Mouse (Mus musculus): ENCODE measurements around the gene Apoa5.
"Not testable (repeated sequence)": the region's sequence is repeated elsewhere in the genome, so short reads cannot be mapped to it uniquely, and the experiment has no call there.

The Apoa5 gene

GRCm38 (mm10) chr9:46269125-46269524, 692 bp downstream of the Apoa5 start:
- DNase-seq = no peak

- DNase-seq = no peak
Observed at GRCm38 (mm10) chr9:46270782-46271181, 2.3 kb downstream of the Apoa5 start.

GRCm38 (mm10) chr9:46272070-46272469, 3.6 kb downstream of the Apoa5 start:
- no peak for DNase-seq

GRCm38 (mm10) chr9:46272677-46273454, 4.4 kb downstream of the Apoa5 start, which contains the start of gene Zpr1:
Gene Zpr1, plus strand, starts transcription at chr9:46273064.
- peak; percentile 90 for DNase-seq

- no peak for DNase-seq
Observed at GRCm38 (mm10) chr9:46274494-46274893, 6.1 kb downstream of the Apoa5 start.

GRCm38 (mm10) chr9:46282631-46283436, 14.4 kb downstream of the Apoa5 start, which contains the start of gene Bud13:
Gene Bud13, plus strand, starts transcription at chr9:46283008.
- peak; percentile 93 for DNase-seq

GRCm38 (mm10) chr9:46298381-46298780, 29.9 kb downstream of the Apoa5 start:
- no peak for DNase-seq

- DNase-seq = peak; percentile 26
Observed at GRCm38 (mm10) chr9:46302142-46302541, 33.7 kb downstream of the Apoa5 start.

GRCm38 (mm10) chr9:46309121-46309520, 40.7 kb downstream of the Apoa5 start:
- no peak for DNase-seq

- peak; percentile 60 for DNase-seq
Observed at GRCm38 (mm10) chr9:46314507-46314906, 46.1 kb downstream of the Apoa5 start.

- DNase-seq = no peak
Observed at GRCm38 (mm10) chr9:46314921-46315320, 46.5 kb downstream of the Apoa5 start.

- DNase-seq = peak; percentile 51
Observed at GRCm38 (mm10) chr9:46315807-46316365, 47.5 kb downstream of the Apoa5 start.

GRCm38 (mm10) chr9:46316388-46316787, 48.0 kb downstream of the Apoa5 start:
- no peak for DNase-seq

GRCm38 (mm10) chr9:46316909-46317308, 48.5 kb downstream of the Apoa5 start:
- DNase-seq = no peak

GRCm38 (mm10) chr9:46317957-46318356, 49.5 kb downstream of the Apoa5 start:
- no peak for DNase-seq

GRCm38 (mm10) chr9:46319886-46320285, 51.5 kb downstream of the Apoa5 start, which contains the start of gene 4931429L15Rik:
Gene 4931429L15Rik, minus strand, starts transcription at chr9:46319986.
- not testable (repeated sequence) for DNase-seq

- DNase-seq = no peak
Observed at GRCm38 (mm10) chr9:46320461-46320860, 52.0 kb downstream of the Apoa5 start.

All from right cerebral cortex, postnatal 25 days (tissue).